Mouse (Mus musculus): ENCODE results near the gene Tpx2.

The Tpx2 gene

GRCm38 (mm10) chr2:152861891-152862290, 14.1 kb downstream of the Tpx2 start:
- no peak for ATAC-seq (ENCODE audit: low TSS enrichment)

- ATAC-seq (ENCODE audit: low TSS enrichment), result no peak
These were observed 14.9 kb downstream of the Tpx2 start for GRCm38 (mm10) chr2:152862638-152863037.

- ATAC-seq (ENCODE audit: low TSS enrichment), result no peak
These were observed 15.6 kb downstream of the Tpx2 start for GRCm38 (mm10) chr2:152863346-152863745.

- ATAC-seq (ENCODE audit: low TSS enrichment), result no peak
These were observed 30.5 kb downstream of the Tpx2 start for GRCm38 (mm10) chr2:152878239-152878638.

GRCm38 (mm10) chr2:152880898-152881297, 33.1 kb downstream of the Tpx2 start:
- ATAC-seq (ENCODE audit: low TSS enrichment), result no peak

- peak; percentile 99 for ATAC-seq (ENCODE audit: low TSS enrichment)
These were observed 36.4 kb downstream of the Tpx2 start for GRCm38 (mm10) chr2:152884101-152884645.

GRCm38 (mm10) chr2:152887230-152887629, 39.5 kb downstream of the Tpx2 start:
- ATAC-seq (ENCODE audit: low TSS enrichment), result no peak

- no peak for ATAC-seq (ENCODE audit: low TSS enrichment)
These were observed 41.0 kb downstream of the Tpx2 start for GRCm38 (mm10) chr2:152888774-152889173.

- ATAC-seq (ENCODE audit: low TSS enrichment), result no peak
These were observed 48.1 kb downstream of the Tpx2 start for GRCm38 (mm10) chr2:152895834-152896233.

GRCm38 (mm10) chr2:152896926-152897325, 49.2 kb downstream of the Tpx2 start:
- ATAC-seq (ENCODE audit: low TSS enrichment), result no peak

GRCm38 (mm10) chr2:152899011-152899410, 51.2 kb downstream of the Tpx2 start:
- peak; percentile 62; the same call in 1 of the 2 replicates for ATAC-seq (ENCODE audit: low TSS enrichment)

- no peak for ATAC-seq (ENCODE audit: low TSS enrichment)
These were observed 53.5 kb downstream of the Tpx2 start for GRCm38 (mm10) chr2:152901296-152901695.

- ATAC-seq (ENCODE audit: low TSS enrichment), result no peak
These were observed 54.9 kb downstream of the Tpx2 start for GRCm38 (mm10) chr2:152902658-152903057.

GRCm38 (mm10) chr2:152903586-152903985, 55.8 kb downstream of the Tpx2 start:
- ATAC-seq (ENCODE audit: low TSS enrichment), result no peak

GRCm38 (mm10) chr2:152904127-152904643, 56.4 kb downstream of the Tpx2 start:
- ATAC-seq (ENCODE audit: low TSS enrichment), result peak; percentile 59; the same call in 1 of the 2 replicates

GRCm38 (mm10) chr2:152905036-152905829, 57.5 kb downstream of the Tpx2 start:
- no peak for ATAC-seq (ENCODE audit: low TSS enrichment)

- no peak for ATAC-seq (ENCODE audit: low TSS enrichment)
These were observed 58.7 kb downstream of the Tpx2 start for GRCm38 (mm10) chr2:152906274-152907037.

GRCm38 (mm10) chr2:152907114-152907943, 59.6 kb downstream of the Tpx2 start:
- ATAC-seq (ENCODE audit: low TSS enrichment), result no peak

- ATAC-seq (ENCODE audit: low TSS enrichment), result no peak
These were observed 62.1 kb downstream of the Tpx2 start for GRCm38 (mm10) chr2:152909848-152910247.

- no peak for ATAC-seq (ENCODE audit: low TSS enrichment)
These were observed 63.3 kb downstream of the Tpx2 start, which contains the start of gene Mylk2 for GRCm38 (mm10) chr2:152911031-152911430. Gene Mylk2 (plus strand): TSS chr2:152911352.

GRCm38 (mm10) chr2:152911432-152911831, 63.7 kb downstream of the Tpx2 start:
- ATAC-seq (ENCODE audit: low TSS enrichment), result no peak

Data from frontal cortex, adult (tissue).